Comparison of ENCODE assay signal across 17 mouse cellular contexts in genomic region chr2:11739516-11740051, GRCm38 (mm10). TPM values are rescaled to one million over a fixed set of nuclear protein-coding genes. Genes with fewer than 3 reads are reported as not detected.
DNase-seq lines count a peak whose midpoint lies in the region; ATAC-seq and TF ChIP-seq lines count a peak whose summit lies in the region.
"Had no signal": no experiment of that assay in that cellular context is flagged by ENCODE, and none has a peak within 500 bp of the region (broad histone marks: within the 10 kb centered on the region; RNA-seq: fewer than 3 reads in every experiment).

No protein-coding gene starts in this region.

- peak; percentile 33; the same call in 1 of the 2 replicates for ATAC-seq in stomach, embryonic 16.5 days (ENCODE audit: insufficient read depth, low FRiP score)
- ATAC-seq in stomach, postnatal 0 days (ENCODE audit: low FRiP score, low TSS enrichment): no peak
- ATAC-seq: Patski had no signal

- H3K4me3 ChIP-seq in kidney, adult 2 months (ENCODE audit: insufficient read depth, low read depth, low read length): no peak overlapping the region
- H3K4me3 ChIP-seq in stomach, embryonic 16.5 days (replicated peaks; ENCODE audit: low read length): no peak overlapping the region
- H3K4me3 ChIP-seq in stomach, postnatal 0 days (ENCODE audit: low read depth, low read length): no peak overlapping the region
- no peak overlapping the region for H3K4me3 ChIP-seq in macrophage (ENCODE audit: inconsistent target)
- H3K4me3 ChIP-seq: midbrain, embryonic 15.5 days; neural tube, embryonic 13.5 days had no signal

- H3K4me1 ChIP-seq in kidney, adult 2 months (ENCODE audit: control insufficient read depth, insufficient read depth, low read length): no peaks in the 10 kb centered on the region
- H3K4me1 ChIP-seq in stomach, embryonic 16.5 days (ENCODE audit: control insufficient read depth, insufficient read depth, low read length): no peaks in the 10 kb centered on the region
- no peaks in the 10 kb centered on the region for H3K4me1 ChIP-seq in stomach, postnatal 0 days (replicated peaks; ENCODE audit: control insufficient read depth, insufficient read depth)
- H3K4me1 ChIP-seq: midbrain, embryonic 15.5 days; neural tube, embryonic 13.5 days had no signal

- no peaks in the 10 kb centered on the region for H3K27me3 ChIP-seq in kidney, adult 2 months (replicated peaks; ENCODE audit: control insufficient read depth, insufficient read depth, low read length)
- no peaks in the 10 kb centered on the region for H3K27me3 ChIP-seq in stomach, embryonic 16.5 days (ENCODE audit: control insufficient read depth, insufficient read depth, low read length)
- no peaks in the 10 kb centered on the region for H3K27me3 ChIP-seq in stomach, postnatal 0 days (ENCODE audit: control insufficient read depth, insufficient read depth, low read length)
- H3K27me3 ChIP-seq: midbrain, embryonic 15.5 days; neural tube, embryonic 13.5 days; Patski had no signal

- no peak for TF ChIP-seq EP300 in stomach, postnatal 0 days (optimal IDR thresholded peaks at IDR 0.05)

- no peak for TF ChIP-seq CTCF in kidney, adult 2 months (conservative IDR thresholded peaks at IDR 0.05; ENCODE audit: insufficient read depth, insufficient read length, low read depth, low read length)
- no peak for TF ChIP-seq CTCF in stomach, postnatal 0 days (IDR thresholded peaks at IDR 0.05; ENCODE audit: low read depth)

- H3K27ac ChIP-seq in kidney, adult 2 months (ENCODE audit: insufficient read depth, low read depth, low read length): no peak overlapping the region
- H3K27ac ChIP-seq in stomach, embryonic 16.5 days (ENCODE audit: low read length): no peak overlapping the region
- no peak overlapping the region for H3K27ac ChIP-seq in stomach, postnatal 0 days (replicated peaks)
- peak overlapping the region; percentile 78 for H3K27ac ChIP-seq in macrophage
- H3K27ac ChIP-seq: midbrain, embryonic 15.5 days; neural tube, embryonic 13.5 days had no signal

- 88% methylated on average over 4 of the region's 4 CpGs for WGBS in kidney, adult 2 months
- WGBS in stomach, embryonic 16.5 days: 90% methylated on average over 4 of the region's 4 CpGs
- 86% methylated on average over 4 of the region's 4 CpGs for WGBS in stomach, postnatal 0 days
- 20% methylated on average over 4 of the region's 4 CpGs for WGBS in macrophage (ENCODE audit: missing documents)

- peak; percentile 13 for DNase-seq in kidney, adult 2 months
- no peak for DNase-seq in kidney, adult 8-10 months
- DNase-seq in stomach, postnatal 0 days (ENCODE audit: low spot score): no peak
- DNase-seq in yolk sac, embryonic 10.5 days (ENCODE audit: low spot score): no peak
- DNase-seq in thymus, postnatal 4 days: no peak
- DNase-seq in ovary, postnatal 10 days (ENCODE audit: low spot score): no peak
- DNase-seq: cerebellum, adult 18-20 months; gastrocnemius, postnatal 25 days; heart, postnatal 36 days; kidney, postnatal 25 days; retina, postnatal 1 day had no signal

- no peaks in the 10 kb centered on the region for H3K9me3 ChIP-seq in stomach, embryonic 16.5 days (replicated peaks; ENCODE audit: control insufficient read depth, low read length)
- H3K9me3 ChIP-seq in stomach, postnatal 0 days (ENCODE audit: control insufficient read depth, low read length): no peaks in the 10 kb centered on the region
- H3K9me3 ChIP-seq: midbrain, embryonic 15.5 days; neural tube, embryonic 13.5 days had no signal

- H3K4me2 ChIP-seq in stomach, embryonic 16.5 days (ENCODE audit: low read depth, low read length): no peak overlapping the region
- no peak overlapping the region for H3K4me2 ChIP-seq in stomach, postnatal 0 days (replicated peaks; ENCODE audit: low read depth)
- H3K4me2 ChIP-seq: heart, embryonic 11.5 days; midbrain, embryonic 15.5 days; neural tube, embryonic 13.5 days had no signal

- no peak for TF ChIP-seq POLR2A in kidney, adult 2 months (IDR thresholded peaks at IDR 0.05; ENCODE audit: low read depth, low read length)

- no peaks in the 10 kb centered on the region; the same call in none of the 2 replicates for H3K36me3 ChIP-seq in kidney, adult 2 months (ENCODE audit: control insufficient read depth, insufficient read depth, low read length)
- peaks cover 20% of the 10 kb centered on the region for H3K36me3 ChIP-seq in stomach, embryonic 16.5 days (ENCODE audit: control insufficient read depth, insufficient read depth, low read length)
- H3K36me3 ChIP-seq in stomach, postnatal 0 days (ENCODE audit: control insufficient read depth, insufficient read depth, low read length): peaks cover 15% of the 10 kb centered on the region
- H3K36me3 ChIP-seq in macrophage (ENCODE audit: inconsistent target): peaks cover 35% of the 10 kb centered on the region

- no peak overlapping the region for H3K9ac ChIP-seq in stomach, embryonic 16.5 days (ENCODE audit: low read length)
- H3K9ac ChIP-seq in stomach, postnatal 0 days (ENCODE audit: low read length): no peak overlapping the region
- H3K9ac ChIP-seq: midbrain, embryonic 15.5 days; neural tube, embryonic 13.5 days had no signal

- no peaks in the 10 kb centered on the region for H3K79me2 ChIP-seq in macrophage (ENCODE audit: inconsistent target)

RNA-seq across cellular contexts. Expression of gene Il15ra, which starts 34.5 kb away (rescaled TPM):
- polyA plus RNA-seq in kidney, adult 2 months (2012; rRNA removed): 22.4 and 22.5 TPM in 2 replicates
- polyA plus RNA-seq in stomach, embryonic 16.5 days (2015; fragmentation: Nextera tagmentation; extraction: Ambion mirVana): 1.8 and 3.2 TPM in 2 replicates
- polyA plus RNA-seq in stomach, postnatal 0 days (2015; fragmentation: Nextera tagmentation; extraction: Ambion mirVana): 2.5 and 3.4 TPM in 2 replicates
- 100 to 1,000 TPM in 17 of 26 experiments, 10 to 100 TPM in 9; 38.9 to 936 (median 232) TPM for total RNA-seq in macrophage (2018; cell fraction: chromatin; rRNA removed)
- total RNA-seq in macrophage (2018; cell fraction: cytosol; rRNA removed): 10 to 100 TPM in 18 of 26 experiments, 1 to 10 TPM in 8; 6.0 to 74.5 (median 32.4) TPM
- total RNA-seq in macrophage (2018; cell fraction: nucleus; rRNA removed): 100 to 1,000 TPM in 17 of 26 experiments, 10 to 100 TPM in 9; 32.4 to 716 (median 209) TPM
- 3.8 to 15.2 TPM (median 9.5 TPM) in 3 replicates for polyA plus RNA-seq in macrophage (2018)

RNA-seq across cellular contexts. Expression of gene Fbh1, which starts 37.8 kb away (rescaled TPM):
- polyA plus RNA-seq in kidney, adult 2 months (2012; rRNA removed): 53.6 and 67.5 TPM in 2 replicates
- 120 and 125 TPM in 2 replicates for polyA plus RNA-seq in stomach, embryonic 16.5 days (2015; fragmentation: Nextera tagmentation; extraction: Ambion mirVana)
- 53.3 and 54.4 TPM in 2 replicates for polyA plus RNA-seq in stomach, postnatal 0 days (2015; fragmentation: Nextera tagmentation; extraction: Ambion mirVana)
- total RNA-seq in macrophage (2018; cell fraction: chromatin; rRNA removed): 100 to 1,000 TPM in 18 of 26 experiments, 10 to 100 TPM in 8; 33.8 to 271 (median 160) TPM
- 10 to 100 TPM; 25.4 to 53.5 (median 38.2) TPM for total RNA-seq in macrophage (2018; cell fraction: cytosol; rRNA removed)
- 100 to 1,000 TPM in 7 of 26 experiments, 10 to 100 TPM in 19; 22.1 to 160 (median 82.4) TPM for total RNA-seq in macrophage (2018; cell fraction: nucleus; rRNA removed)
- 31.0 to 71.4 TPM (median 50.1 TPM) in 3 replicates for polyA plus RNA-seq in macrophage (2018)

RNA-seq across cellular contexts. Expression of gene Ankrd16, which starts 38.1 kb away (rescaled TPM):
- 50.4 and 54.7 TPM in 2 replicates for polyA plus RNA-seq in kidney, adult 2 months (2012; rRNA removed)
- polyA plus RNA-seq in stomach, embryonic 16.5 days (2015; fragmentation: Nextera tagmentation; extraction: Ambion mirVana): 46.3 and 49.2 TPM in 2 replicates
- polyA plus RNA-seq in stomach, postnatal 0 days (2015; fragmentation: Nextera tagmentation; extraction: Ambion mirVana): 20.4 and 21.2 TPM in 2 replicates
- 100 to 1,000 TPM in 22 of 26 experiments, 10 to 100 TPM in 4; 73.5 to 228 (median 145) TPM for total RNA-seq in macrophage (2018; cell fraction: chromatin; rRNA removed)
- 10 to 100 TPM in 9 of 26 experiments, 1 to 10 TPM in 17; 4.2 to 17.1 (median 7.7) TPM for total RNA-seq in macrophage (2018; cell fraction: cytosol; rRNA removed)
- 100 to 1,000 TPM in 18 of 26 experiments, 10 to 100 TPM in 8; 59.2 to 214 (median 129) TPM for total RNA-seq in macrophage (2018; cell fraction: nucleus; rRNA removed)
- 11.1 to 23.0 TPM (median 14.3 TPM) in 3 replicates for polyA plus RNA-seq in macrophage (2018)
